Mouse (Mus musculus): Measurements from ENCODE around the gene Olfr1339.

DNA sequence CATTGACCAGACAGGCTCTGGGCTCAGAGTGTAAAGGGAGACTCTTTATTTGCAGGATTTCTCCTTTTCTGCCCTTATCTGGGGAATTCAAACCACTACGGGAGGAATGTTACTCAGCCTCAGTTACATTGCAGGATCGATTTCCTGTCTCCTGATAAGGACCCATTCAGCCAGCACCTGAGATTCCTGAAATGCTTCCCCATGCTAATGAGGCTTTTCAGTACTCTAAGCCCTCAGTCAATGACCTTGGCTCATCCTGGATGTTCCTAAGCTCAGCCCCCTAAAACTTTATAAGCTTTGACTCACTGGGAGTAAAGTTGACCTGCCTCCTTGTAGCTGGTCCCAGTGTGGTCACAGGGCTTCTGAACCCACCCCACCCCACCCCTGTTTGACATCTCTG, 44.9 kb upstream of the Olfr1339 start:
- no peak for TF ChIP-seq CTCF (IDR thresholded peaks at IDR 0.05; ENCODE audit: low read depth, low read length)
- no peak for TF ChIP-seq POLR2A (IDR thresholded peaks at IDR 0.05; ENCODE audit: insufficient read depth, low read length)
- no peak for TF ChIP-seq EP300 (IDR thresholded peaks at IDR 0.05; ENCODE audit: insufficient read depth, low read depth, low read length)

Data from ES-Bruce4 (cell line).